In the genomic region with DNA sequence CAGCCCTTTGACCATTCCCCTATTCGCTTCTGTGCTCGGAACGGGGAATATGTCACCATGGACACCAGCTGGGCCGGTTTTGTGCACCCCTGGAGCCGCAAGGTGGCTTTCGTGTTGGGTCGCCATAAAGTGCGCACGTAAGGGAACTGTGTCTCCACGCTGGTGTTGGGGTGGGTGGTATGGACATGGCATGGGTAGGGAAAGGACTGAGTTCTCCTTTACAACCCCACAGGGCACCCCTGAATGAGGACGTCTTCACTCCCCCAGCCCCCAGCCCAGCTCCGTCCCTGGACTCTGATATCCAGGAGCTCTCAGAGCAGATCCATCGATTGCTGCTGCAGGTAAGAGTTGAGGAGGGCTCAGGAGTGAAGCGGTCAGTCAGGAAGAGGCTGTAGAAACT, we compare ENCODE assay signal across 29 mouse cellular contexts. TPM values are rescaled to one million over a fixed set of nuclear protein-coding genes. Genes with fewer than 3 reads are reported as not detected.
DNase-seq lines count a peak whose midpoint lies in the region; TF ChIP-seq lines count a peak whose summit lies in the region.
"Had no signal": no experiment of that assay in that cellular context is flagged by ENCODE, and none has a peak within 500 bp of the region (broad histone marks: within the 10 kb centered on the region; RNA-seq: fewer than 3 reads in every experiment).

No protein-coding gene starts in this region.

- DNase-seq in cerebellum, adult 9-10 months, result peak; percentile 46
- DNase-seq in cerebellum, postnatal 14 days, result no peak
- DNase-seq in heart, adult 2 months, result peak; percentile 8 to 19
- no peak for DNase-seq in heart, postnatal 25 days (ENCODE audit: low spot score)
- peak; percentile 43 for DNase-seq in testis, postnatal 10 days (ENCODE audit: low spot score)
- DNase-seq in testis, postnatal 14 days (ENCODE audit: low spot score), result no peak
- DNase-seq: adrenal gland, postnatal 25 days; forebrain, postnatal 0 days; gastrocnemius, postnatal 36 days; kidney, adult 9 months; kidney, postnatal 10 days; layer of hippocampus, postnatal 36 days; liver; right cerebral cortex, adult 18-20 months; spleen, adult 18-20 months; thymus, adult 2 months had no signal

- H3K27ac ChIP-seq in heart, adult 2 months, result no peak overlapping the region
- H3K27ac ChIP-seq: embryonic facial prominence, embryonic 10.5 days; embryonic facial prominence, embryonic 15.5 days; forebrain, embryonic 12.5 days; heart, embryonic 15.5 days; hindbrain, embryonic 14.5 days; liver, embryonic 15.5 days; lung, embryonic 15.5 days; midbrain, embryonic 10.5 days; midbrain, embryonic 15.5 days had no signal

- H3K4me1 ChIP-seq in heart, adult 2 months (ENCODE audit: control insufficient read depth, insufficient read depth, low read length), result peaks cover 10% of the 10 kb centered on the region

- intact Hi-C loops in heart, adult 2 months (cut with DNase I), result loop anchor here (10.0 kb wide), 1 partner anchor 302 kb away; no protein-coding TSS in a partner anchor
- intact Hi-C loops in heart, postnatal 25 days (cut with DNase I), result loop anchor here (2.0 kb wide), 1 partner anchor 14 kb away; no protein-coding TSS in a partner anchor

- TF ChIP-seq CTCF in heart, adult 2 months (IDR thresholded peaks at IDR 0.05), result no peak

- no peak overlapping the region for H3K9ac ChIP-seq in heart, adult 2 months (ENCODE audit: low read depth, low read length)
- H3K9ac ChIP-seq: embryonic facial prominence, embryonic 15.5 days; forebrain, embryonic 12.5 days; forebrain, postnatal 0 days; heart, embryonic 15.5 days; hindbrain, embryonic 14.5 days; liver, embryonic 15.5 days; lung, embryonic 15.5 days; midbrain, embryonic 15.5 days had no signal

- H3K36me3 ChIP-seq in heart, adult 2 months (ENCODE audit: control insufficient read depth, insufficient read depth, low read length), result peaks cover 6% of the 10 kb centered on the region

- no peak overlapping the region for H3K4me3 ChIP-seq in heart, adult 2 months
- H3K4me3 ChIP-seq: embryonic facial prominence, embryonic 10.5 days; embryonic facial prominence, embryonic 15.5 days; forebrain, embryonic 12.5 days; heart, embryonic 15.5 days; liver, embryonic 15.5 days; lung, embryonic 15.5 days; midbrain, embryonic 10.5 days; midbrain, embryonic 15.5 days had no signal

- no peak; the same call in 1 of the 2 replicates for TF ChIP-seq POLR2A in heart, adult 2 months (IDR thresholded peaks at IDR 0.05; ENCODE audit: insufficient read depth, low read depth, low read length)

- peaks cover 2% of the 10 kb centered on the region for H3K79me2 ChIP-seq in heart, adult 2 months (replicated peaks; ENCODE audit: control insufficient read depth, insufficient read depth, low read length)

- WGBS in heart, adult 2 months, result 96% methylated on average over 14 of the region's 14 CpGs

- H3K27me3 ChIP-seq in heart, adult 2 months (ENCODE audit: control insufficient read depth, insufficient read depth, low read length), result no peaks in the 10 kb centered on the region
- H3K27me3 ChIP-seq: embryonic facial prominence, embryonic 15.5 days; forebrain, embryonic 12.5 days; heart, embryonic 15.5 days; liver, embryonic 15.5 days; lung, embryonic 15.5 days; midbrain, embryonic 15.5 days had no signal

- no peak for TF ChIP-seq EP300 in heart, adult 2 months (IDR thresholded peaks at IDR 0.05; ENCODE audit: insufficient read depth, low read depth, low read length)

RNA-seq across cellular contexts. Expression of a gene that starts 8.1 kb away (rescaled TPM):
- total RNA-seq in heart, adult 2 months (2021), result 10 to 100 TPM; 44.4 to 79.8 TPM
- 18.0 and 36.4 TPM in 2 replicates for polyA plus RNA-seq in heart, adult 2 months (2012; rRNA removed)
- total RNA-seq in heart, postnatal 25 days (2021), result 10 to 100 TPM; 32.3 to 61.0 TPM

RNA-seq across cellular contexts. Expression of a gene that starts 14.8 kb away (rescaled TPM):
- 10 to 100 TPM; 63.4 to 70.8 TPM for total RNA-seq in heart, adult 2 months (2021)
- polyA plus RNA-seq in heart, adult 2 months (2012; rRNA removed), result 83.0 and 90.0 TPM in 2 replicates
- total RNA-seq in heart, postnatal 25 days (2021), result 10 to 100 TPM; 59.6 to 65.7 TPM

RNA-seq across cellular contexts. Expression of a gene that starts 17.1 kb away (rescaled TPM):
- under 1 TPM in 1 of 2 experiments, not detected in 1; 0.11 TPM for total RNA-seq in heart, adult 2 months (2021)
- polyA plus RNA-seq in heart, adult 2 months (2012; rRNA removed), result 0.10 TPM in 1 of 2 replicates, not detected in the other
- total RNA-seq in heart, postnatal 25 days (2021), result under 1 TPM in 1 of 2 experiments, not detected in 1; 0.14 TPM
- total RNA-seq: adrenal gland, postnatal 25 days; gastrocnemius, postnatal 36 days; heart, postnatal 36 days; megakaryocyte progenitor cell, adult 5-6 weeks had no signal

RNA-seq across cellular contexts. Expression of a gene that starts 19.3 kb away (rescaled TPM):
- total RNA-seq in heart, adult 2 months (2021), result under 1 TPM; 0.21 to 0.23 TPM
- 0.82 and 1.00 TPM in 2 replicates for polyA plus RNA-seq in heart, adult 2 months (2012; rRNA removed)
- under 1 TPM in 1 of 2 experiments, not detected in 1; 0.21 TPM for total RNA-seq in heart, postnatal 25 days (2021)
- total RNA-seq: gastrocnemius, postnatal 36 days; megakaryocyte progenitor cell, adult 5-6 weeks had no signal
- polyA plus RNA-seq: neural tube, embryonic 11.5 days had no signal

RNA-seq across cellular contexts. Expression of a gene that starts 22.6 kb away (rescaled TPM):
- under 1 TPM; 0.05 to 0.07 TPM for total RNA-seq in heart, adult 2 months (2021)
- polyA plus RNA-seq in heart, adult 2 months (2012; rRNA removed), result 0.16 TPM in 1 of 2 replicates, not detected in the other
- not detected for total RNA-seq in heart, postnatal 25 days (2021)
- total RNA-seq: gastrocnemius, postnatal 36 days; heart, adult 8-10 months; heart, postnatal 36 days; megakaryocyte progenitor cell, adult 5-6 weeks had no signal
- polyA plus RNA-seq: liver, embryonic 15.5 days had no signal

Comparison
In these comparisons a context has a peak if more than half of its experiments do, and no peak if none do; other contexts are left out.
1. DNase-seq: peak in cerebellum, adult 9-10 months (single experiment), heart, adult 2 months (2 of 2) and testis, postnatal 10 days (single experiment); none in cerebellum, postnatal 14 days (0 of 2), heart, postnatal 25 days (single experiment) and testis, postnatal 14 days (single experiment).